Mouse (Mus musculus) splenic B cell, adult 2 months (primary cell): ENCODE data around the gene Aldh1l1.

ENCODE experiments used
- DNase-seq: peaks from one replicate; pipeline ENCODE4 v3.0.0-alpha.2; 2011; ENCODE audit warnings: low read depth, low spot score
- H3K27me3 ChIP-seq: 2 replicates; pipeline ENCODE4 v1.6.1; 2012; ENCODE audit warnings: mild to moderate bottlenecking, low read length, moderate library complexity, mixed read lengths; ENCODE audit not compliant: control insufficient read depth, poor library complexity, insufficient read depth, severe bottlenecking
- H3K36me3 ChIP-seq: 2 replicates; pipeline ENCODE4 v1.6.1; 2012; ENCODE audit warnings: mild to moderate bottlenecking, low read length, moderate library complexity, mixed read lengths; ENCODE audit not compliant: control insufficient read depth, poor library complexity, insufficient read depth, severe bottlenecking

Aldh1l1 gene

GRCm38 (mm10) chr6:90508197-90508624 is 22.0 kb downstream of the Aldh1l1 start:
- DNase-seq = no peak
- Histone ChIP-seq H3K27me3 (no peaks in the 10 kb centered on the region), H3K36me3 (no peaks in the 10 kb centered on the region)

DNA sequence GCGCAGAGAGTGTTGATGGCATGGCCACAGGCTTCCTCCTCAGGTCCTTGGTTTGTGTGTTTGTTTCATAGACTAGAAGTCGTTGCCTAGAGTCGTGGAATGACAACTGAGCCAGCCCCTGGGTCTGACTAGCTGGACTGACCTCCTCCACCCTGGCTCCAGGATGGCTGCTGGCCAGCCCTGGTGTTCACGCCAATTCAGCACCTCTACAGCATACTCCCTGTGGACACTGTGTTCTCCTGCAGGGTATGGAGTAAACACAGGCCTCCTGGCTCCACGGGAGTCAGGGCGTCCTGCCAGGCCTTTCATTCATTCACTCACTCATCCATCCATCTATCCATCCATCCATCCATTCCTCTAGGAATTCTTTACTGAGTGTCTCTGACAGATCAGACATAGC is 22.9 kb downstream of the Aldh1l1 start:
- H3K27me3 ChIP-seq = no peaks in the 10 kb centered on the region
- H3K36me3 ChIP-seq = no peaks in the 10 kb centered on the region
- no peak for DNase-seq

DNA sequence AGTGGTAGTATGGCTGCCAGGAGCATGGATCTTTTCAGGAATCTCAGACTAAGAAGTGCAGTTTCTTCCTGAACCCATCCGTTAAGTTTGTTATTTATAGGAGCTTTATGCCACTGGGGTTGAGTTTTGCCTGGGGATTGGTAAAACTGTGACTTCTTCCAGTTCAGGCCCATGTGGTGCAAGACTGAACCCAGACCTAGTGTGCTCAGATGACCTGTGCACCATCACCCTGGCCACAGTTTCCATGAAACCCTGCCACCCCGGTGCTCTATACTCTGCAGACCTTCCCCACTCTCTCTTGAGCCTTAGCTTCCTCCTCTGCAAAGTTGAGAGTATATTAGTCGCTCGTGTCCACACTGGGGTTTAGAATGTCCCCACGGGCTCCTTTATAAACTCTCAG is 26.2 kb downstream of the Aldh1l1 start:
- Histone ChIP-seq H3K36me3 (no peaks in the 10 kb centered on the region), H3K27me3 (no peaks in the 10 kb centered on the region)
- no peak for DNase-seq

GRCm38 (mm10) chr6:90513074-90513856 is 27.0 kb downstream of the Aldh1l1 start:
- DNase-seq = no peak
- Histone ChIP-seq H3K36me3 (no peaks in the 10 kb centered on the region), H3K27me3 (no peaks in the 10 kb centered on the region)

DNA sequence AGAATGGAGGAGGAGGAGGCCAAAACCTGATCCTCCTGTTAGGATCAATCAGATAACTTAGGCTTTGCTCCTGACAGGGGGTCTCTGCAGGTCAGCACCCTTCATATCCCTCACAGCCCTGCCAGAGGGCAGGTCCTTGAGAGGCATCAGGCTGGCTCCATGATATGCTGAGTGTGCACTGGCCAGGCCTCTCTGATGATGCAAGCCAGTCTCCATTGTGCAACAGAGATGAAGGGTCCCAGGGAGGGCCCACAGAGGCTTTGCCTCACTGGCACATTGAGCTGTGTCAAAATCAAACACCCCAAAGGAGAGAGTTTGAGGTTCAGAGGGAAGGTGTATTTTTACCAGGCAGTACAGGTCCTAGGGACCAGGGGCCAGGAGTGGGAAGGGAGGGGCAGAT is 28.1 kb downstream of the Aldh1l1 start:
- Histone ChIP-seq H3K27me3 (no peaks in the 10 kb centered on the region), H3K36me3 (no peaks in the 10 kb centered on the region)
- DNase-seq = no peak

DNA sequence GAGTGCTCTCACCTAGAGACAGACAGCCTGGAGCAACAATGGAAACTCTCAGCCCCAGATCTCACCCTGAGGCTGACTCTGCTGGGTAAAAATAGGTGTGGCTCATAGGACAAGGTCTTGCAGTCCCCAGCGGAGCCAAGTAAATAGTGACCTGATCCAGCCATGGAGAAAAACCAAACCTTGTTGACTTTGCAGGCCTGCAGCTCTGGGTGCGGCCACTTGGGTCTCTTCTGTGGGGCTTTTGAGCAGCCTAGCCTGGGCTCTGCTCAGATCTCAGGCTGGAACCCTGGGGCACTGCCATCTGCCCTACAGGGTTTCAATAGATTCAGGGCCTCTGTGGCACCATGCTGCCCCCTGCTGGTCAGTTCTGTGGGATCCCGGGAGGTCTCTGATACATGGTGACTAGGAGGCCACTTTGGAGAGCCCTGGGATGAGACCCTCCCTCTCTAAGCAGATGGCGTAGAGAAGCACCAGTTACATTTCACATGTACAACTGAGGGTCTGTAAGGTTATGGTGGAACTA is 28.7 kb downstream of the Aldh1l1 start:
- Histone ChIP-seq H3K36me3 (no peaks in the 10 kb centered on the region), H3K27me3 (no peaks in the 10 kb centered on the region)
- DNase-seq = peak; percentile 30

DNA sequence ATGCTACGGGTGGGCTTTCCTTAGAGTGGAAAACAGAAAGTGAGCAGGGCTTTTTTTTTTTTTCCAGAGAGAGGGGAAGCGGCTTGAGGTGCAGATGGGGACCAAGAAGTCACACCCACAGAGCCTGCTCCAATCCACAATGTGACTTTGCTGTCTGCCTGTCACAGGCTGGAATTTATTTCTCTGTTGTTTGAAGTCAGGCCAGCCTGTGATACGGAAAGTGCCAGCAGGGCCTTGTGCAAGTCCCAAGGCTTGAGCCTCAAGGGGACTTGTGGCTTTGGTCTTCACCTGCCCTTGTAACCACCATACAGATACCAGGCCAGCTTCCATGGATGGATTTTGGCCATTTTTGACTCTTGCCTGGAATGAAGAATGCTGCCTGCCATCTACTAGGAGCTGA is 32.7 kb downstream of the Aldh1l1 start:
- DNase-seq = no peak
- Histone ChIP-seq H3K36me3 (no peaks in the 10 kb centered on the region), H3K27me3 (no peaks in the 10 kb centered on the region)

DNA sequence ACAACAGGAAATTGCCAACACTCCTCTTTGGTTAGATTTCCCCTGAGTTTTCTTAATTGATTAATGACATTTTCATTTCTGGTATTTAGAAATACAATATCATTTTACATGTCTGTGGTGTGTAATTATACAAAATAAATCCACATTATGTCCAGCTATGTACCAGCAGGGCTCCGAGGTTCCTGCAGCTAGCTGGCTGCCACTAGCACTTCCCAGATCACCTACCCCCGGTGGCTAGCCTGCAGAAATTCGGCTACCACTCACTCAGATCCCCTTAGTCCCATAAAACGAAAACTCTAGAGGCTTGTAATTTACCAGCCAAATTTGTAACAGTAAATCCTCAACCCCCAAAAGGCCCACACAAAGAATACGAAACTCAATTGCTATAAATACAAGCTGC is 33.1 kb downstream of the Aldh1l1 start:
- H3K36me3 ChIP-seq = no peaks in the 10 kb centered on the region
- H3K27me3 ChIP-seq = no peaks in the 10 kb centered on the region
- DNase-seq = no peak

- no peaks in the 10 kb centered on the region for H3K27me3 ChIP-seq
- no peak for DNase-seq
- H3K36me3 ChIP-seq = no peaks in the 10 kb centered on the region
Observed at GRCm38 (mm10) chr6:90526406-90526805, 40.2 kb downstream of the Aldh1l1 start.

GRCm38 (mm10) chr6:90529461-90530046 is 43.3 kb downstream of the Aldh1l1 start:
- Histone ChIP-seq H3K36me3 (no peaks in the 10 kb centered on the region), H3K27me3 (no peaks in the 10 kb centered on the region)
- no peak for DNase-seq

GRCm38 (mm10) chr6:90532575-90533190 is 46.5 kb downstream of the Aldh1l1 start:
- Histone ChIP-seq H3K36me3 (no peaks in the 10 kb centered on the region), H3K27me3 (no peaks in the 10 kb centered on the region)
- no peak for DNase-seq

DNA sequence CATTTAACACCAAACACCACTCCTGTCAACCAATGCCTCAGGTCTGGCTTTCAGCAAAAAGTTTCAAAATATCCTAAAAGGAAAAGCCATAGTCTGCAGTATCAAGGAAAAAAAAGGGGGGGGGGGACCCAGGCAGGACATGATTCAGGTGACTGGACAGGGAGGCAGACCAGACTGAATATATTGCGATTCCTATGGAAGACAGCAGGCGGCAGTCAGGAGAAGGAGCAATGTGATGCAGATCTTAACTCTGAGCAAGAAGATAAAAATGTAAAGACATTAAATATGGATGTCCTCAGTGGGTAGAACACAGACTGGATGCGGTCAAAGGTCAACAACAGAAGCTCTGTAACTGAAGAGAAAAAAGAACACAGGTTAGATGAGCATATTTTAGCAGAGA is 47.3 kb downstream of the Aldh1l1 start:
- no peak for DNase-seq
- H3K36me3 ChIP-seq = no peaks in the 10 kb centered on the region
- no peaks in the 10 kb centered on the region for H3K27me3 ChIP-seq

DNA sequence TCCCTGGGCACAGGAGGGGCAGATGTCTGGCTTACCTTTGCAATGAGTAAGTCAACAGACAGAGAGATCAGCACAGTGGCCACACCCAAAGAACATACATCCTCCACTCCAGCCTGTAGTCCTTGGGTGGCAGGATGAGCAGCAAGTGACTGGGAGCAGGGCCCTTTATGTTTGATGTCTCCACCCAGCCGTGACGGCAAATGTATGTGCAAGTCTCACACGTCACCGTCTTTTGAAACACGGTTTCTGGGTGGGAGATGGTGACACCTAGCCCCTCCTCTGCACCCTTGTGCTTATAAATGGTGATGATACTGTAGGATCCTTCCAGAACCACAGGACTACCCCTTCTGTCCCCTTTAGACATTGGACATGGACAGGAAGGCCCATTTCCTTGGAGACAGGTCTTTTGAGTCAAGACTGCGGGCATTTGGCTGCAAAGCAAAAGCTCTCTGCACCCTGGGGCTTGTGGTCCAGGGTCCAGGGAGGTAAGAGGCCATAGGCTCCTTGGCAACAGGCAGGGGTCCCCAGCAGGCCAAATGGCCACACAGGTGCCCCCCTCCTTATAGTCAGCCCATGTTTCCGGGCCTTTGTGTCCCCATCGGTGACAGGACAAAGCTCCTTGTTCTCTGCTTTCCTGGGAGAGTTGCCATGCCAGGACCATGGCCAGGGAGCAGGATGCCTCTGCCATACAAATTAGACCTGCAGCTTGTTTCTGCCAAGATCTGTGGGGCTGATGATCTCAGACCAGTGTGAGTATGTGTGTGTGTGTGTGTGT is 48.7 kb downstream of the Aldh1l1 start:
- H3K36me3 ChIP-seq = no peaks in the 10 kb centered on the region
- DNase-seq = no peak
- no peaks in the 10 kb centered on the region for H3K27me3 ChIP-seq

- Histone ChIP-seq H3K27me3 (no peaks in the 10 kb centered on the region), H3K36me3 (no peaks in the 10 kb centered on the region)
- no peak for DNase-seq
Observed at GRCm38 (mm10) chr6:90536824-90537223, 50.6 kb downstream of the Aldh1l1 start.

- H3K27me3 ChIP-seq = no peaks in the 10 kb centered on the region
- no peaks in the 10 kb centered on the region for H3K36me3 ChIP-seq
- peak; percentile 58 for DNase-seq
Observed at GRCm38 (mm10) chr6:90537941-90538340, 51.7 kb downstream of the Aldh1l1 start.
